Mouse (Mus musculus) heart, adult 2 months (tissue): ENCODE data around the gene Rab15.

Experiments
- CTCF ChIP-seq: fragments of 200-600 bp; IDR thresholded peaks from 2 replicates; pipeline ENCODE4 v1.8.1; 2022; ENCODE audit warnings: antibody characterized with exemption, mild to moderate bottlenecking, moderate library complexity
- EP300 ChIP-seq: fragments of 200-500 bp; IDR thresholded peaks from 2 replicates; pipeline ENCODE4 v1.6.1; 2011; ENCODE audit warnings: low read depth, low read length, control low read depth; ENCODE audit not compliant: insufficient read depth
- POLR2A ChIP-seq: fragments of 200-500 bp; IDR thresholded peaks from 2 replicates; pipeline ENCODE4 v1.6.1; 2011; ENCODE audit warnings: mild to moderate bottlenecking, low read depth, low read length, control low read depth; ENCODE audit not compliant: insufficient read depth

- TF ChIP-seq CTCF (no peak), POLR2A (no peak), EP300 (no peak)
These were observed 71.7 kb downstream of the Rab15 start for GRCm38 (mm10) chr12:76750866-76751459.
